Mouse (Mus musculus) CH12.LX (cell line): Measurements from ENCODE around the gene Grik5. TPM values are rescaled to one million over a fixed set of nuclear protein-coding genes. Genes with fewer than 3 reads are reported as not detected.
"Not testable (repeated sequence)": the region's sequence is repeated elsewhere in the genome, so short reads cannot be mapped to it uniquely, and the experiment has no call there.

Experiments
- DNase-seq: peaks from one replicate; pipeline ENCODE4 v3.0.0-alpha.2; 2013; ENCODE audit errors: extremely low read depth
- H3K27ac ChIP-seq: 2 replicates; pipeline ENCODE4 v1.5.1; 2012; ENCODE audit warnings: low read depth, mild to moderate bottlenecking, control low read depth, moderate library complexity; ENCODE audit not compliant: insufficient read depth
- H3K27me3 ChIP-seq: replicated peaks from 2 replicates; pipeline ENCODE3; 2012; ENCODE audit warnings: inconsistent platforms
- H3K36me3 ChIP-seq, 2 experiments: replicated peaks in 1 of 2; 2 replicates each; pipeline versions ENCODE3 to v1.6.1; 2012; ENCODE audit warnings: inconsistent platforms in 1 of 2, low read length in 1 of 2, mild to moderate bottlenecking in 1 of 2, mixed read lengths in 1 of 2, moderate library complexity in 1 of 2; ENCODE audit not compliant: control insufficient read depth in 1 of 2, insufficient read depth in 1 of 2
- H3K4me1 ChIP-seq, 2 experiments: 2 replicates each; pipeline ENCODE4 v1.6.1; 2012; ENCODE audit warnings: inconsistent platforms in 1 of 2, moderate library complexity in 1 of 2; ENCODE audit not compliant: insufficient read depth in 2 of 2, control insufficient read depth in 1 of 2
- H3K4me2 ChIP-seq: 2 replicates; pipeline ENCODE4 v1.6.1; 2012; ENCODE audit warnings: low read depth, mild to moderate bottlenecking, control low read depth; ENCODE audit not compliant: poor library complexity, insufficient read depth, severe bottlenecking
- H3K4me3 ChIP-seq, 3 experiments: fragments of 150-350 bp in 1 of 3; sonication (generic) in 1 of 3; replicated peaks in 1 of 3; 2 replicates each; pipeline versions ENCODE3 to v1.5.1; 2011 to 2012; ENCODE audit warnings: low read depth in 2 of 3, low read length in 2 of 3, mild to moderate bottlenecking in 2 of 3, moderate library complexity in 2 of 3, control low read depth in 1 of 3, improper control_type of control experiment in 1 of 3, inconsistent platforms in 1 of 3, mixed read lengths in 1 of 3; ENCODE audit not compliant: poor library complexity in 1 of 3
- H3K79me2 ChIP-seq: replicated peaks from 2 replicates; pipeline ENCODE4 v1.6.1; 2012; ENCODE audit warnings: mild to moderate bottlenecking, moderate library complexity; ENCODE audit not compliant: control insufficient read depth, poor library complexity, insufficient read depth, severe bottlenecking; ENCODE audit errors: extremely low read depth
- H3K9ac ChIP-seq: 2 replicates; pipeline ENCODE4 v1.6.1; 2012; ENCODE audit warnings: low read depth, mild to moderate bottlenecking, control low read depth, moderate library complexity; ENCODE audit not compliant: insufficient read depth
- H3K9me3 ChIP-seq: replicated peaks from 2 replicates; pipeline ENCODE3; 2012; ENCODE audit warnings: low read length, inconsistent platforms, mixed read lengths
- CTCF ChIP-seq, 2 experiments: IDR thresholded peaks in 1 of 2; conservative IDR thresholded peaks in 1 of 2; 2 replicates each; pipeline ENCODE4 v1.5.1; 2011 to 2012; ENCODE audit warnings: low read depth in 2 of 2, low read length in 2 of 2, improper control_type of control experiment in 1 of 2, inconsistent platforms in 1 of 2, mild to moderate bottlenecking in 1 of 2, moderate library complexity in 1 of 2
- KAT2A ChIP-seq: IDR thresholded peaks from 2 replicates; pipeline ENCODE4 v1.6.1; 2012; ENCODE audit warnings: low read length, improper control_type of control experiment, inconsistent platforms; ENCODE audit not compliant: insufficient replicate concordance
- MAFK ChIP-seq: IDR thresholded peaks from 2 replicates; pipeline ENCODE4 v1.6.1; 2011; ENCODE audit warnings: low read length, improper control_type of control experiment; ENCODE audit not compliant: insufficient replicate concordance
- MAX ChIP-seq: IDR thresholded peaks from 2 replicates; pipeline ENCODE4 v1.6.1; 2011; ENCODE audit warnings: low read length, improper control_type of control experiment
- MEF2A ChIP-seq: IDR thresholded peaks from 2 replicates; pipeline ENCODE4 v1.6.1; 2014; ENCODE audit warnings: low read depth, mild to moderate bottlenecking, inconsistent platforms, low read length, improper control_type of control experiment, borderline replicate concordance
- NELFE ChIP-seq: IDR thresholded peaks from 2 replicates; pipeline ENCODE4 v1.6.1; 2011; ENCODE audit warnings: low read depth, low read length, improper control_type of control experiment
- PAX5 ChIP-seq: IDR thresholded peaks from 2 replicates; pipeline ENCODE4 v1.6.1; 2012; ENCODE audit warnings: low read length, inconsistent platforms, mixed read lengths
- RAD21 ChIP-seq: IDR thresholded peaks from 2 replicates; pipeline ENCODE4 v1.6.1; 2011; ENCODE audit warnings: low read depth, mild to moderate bottlenecking, low read length, improper control_type of control experiment, moderate library complexity
- SMC3 ChIP-seq: IDR thresholded peaks from 2 replicates; pipeline ENCODE4 v1.6.1; 2011; ENCODE audit warnings: low read depth, low read length, improper control_type of control experiment
- ZMIZ1 ChIP-seq: IDR thresholded peaks from 2 replicates; pipeline ENCODE4 v1.6.1; 2012; ENCODE audit warnings: low read depth, mild to moderate bottlenecking, inconsistent platforms, low read length, improper control_type of control experiment
- ZNF384 ChIP-seq: IDR thresholded peaks from 2 replicates; pipeline ENCODE4 v1.6.1; 2012; ENCODE audit warnings: low read depth, low read length, improper control_type of control experiment, inconsistent platforms
- dilution Hi-C: fragments of 300-500 bp; cut with MboI; formaldehyde crosslinking; loops from 2 replicates; pipeline ENCODE4 v1.14.3; 2020; ENCODE audit warnings: low sequenced_read_pairs; ENCODE audit not compliant: extremely low pct_unique_long_range_greater_than_20kb, extremely low pct_ligation_motif_present
- in situ Hi-C: fragments of 300-500 bp; cut with MboI; formaldehyde crosslinking; loops from 3 replicates; pipeline ENCODE4 v1.14.3; 2019; ENCODE audit warnings: low sequenced_read_pairs, low pct_ligation_motif_present, low pct_unique_long_range_greater_than_20kb, mixed read lengths
- polyA plus RNA-seq: library from polyadenylated mRNA; unstranded; fragments of >175 nt; gene quantifications from 2 replicates; pipeline ENCODE4 v1.2.1, GENCODE M21; 2012; ENCODE audit warnings: low read depth; ENCODE audit not compliant: insufficient read length
- total RNA-seq, 2 experiments: library from RNA; depleted of rRNA; stranded (reverse); fragments of 300-350 nt in 1 of 2; fragments of >200 nt in 1 of 2; gene quantifications; 2 replicates each; pipeline ENCODE4 v1.2.3; 2012 to 2014

Gene Grik5
- total and polyA plus RNA-seq, 3 experiments = 1.0 to 2.1 (median 1.5) TPM

GRCm38 (mm10) chr7:25047363-25047762, 24.8 kb downstream of the Grik5 start:
- no peaks in the 10 kb centered on the region for H3K79me2 ChIP-seq
- no peak overlapping the region for H3K4me2 ChIP-seq
- H3K4me3 ChIP-seq = no peak overlapping the region
- H3K36me3 ChIP-seq = peaks cover 0 to 6% of the 10 kb centered on the region in 2 experiments
- in situ Hi-C loops (no loop called here), dilution Hi-C loops (no loop called here)
- H3K9ac ChIP-seq = no peak overlapping the region
- peaks cover 3% of the 10 kb centered on the region for H3K27me3 ChIP-seq
- TF ChIP-seq ZNF384 (peak; percentile 12; the same call in 1 of the 2 replicates), ZMIZ1 (no peak)
- TF ChIP-seq, all 38 proteins: peak for 1
- no peak for DNase-seq
- no peak overlapping the region for H3K27ac ChIP-seq
- no peaks in the 10 kb centered on the region for H3K9me3 ChIP-seq
- peaks cover 6 to 17% of the 10 kb centered on the region in 2 experiments; a peak in 3 of 4 replicates for H3K4me1 ChIP-seq

- H3K9me3 ChIP-seq, H3K27me3 ChIP-seq, H3K4me3 ChIP-seq, H3K79me2 ChIP-seq, in situ Hi-C loops, H3K9ac ChIP-seq, dilution Hi-C loops, H3K27ac ChIP-seq, DNase-seq, H3K36me3 ChIP-seq, H3K4me2 ChIP-seq: not testable (repeated sequence)
- H3K4me1 ChIP-seq = peaks cover 2 to 13% of the 10 kb centered on the region in 2 experiments; a peak in 3 of 4 replicates
Measured at GRCm38 (mm10) chr7:25044599-25044998, 27.5 kb downstream of the Grik5 start.

GRCm38 (mm10) chr7:25041921-25042320, 30.2 kb downstream of the Grik5 start:
- Histone ChIP-seq H3K4me1 (no peaks in the 10 kb centered on the region), H3K27ac (no peak overlapping the region)
- TF ChIP-seq MAFK (no peak), MEF2A (no peak), KAT2A (no peak)
- TF ChIP-seq, all 38 proteins: peak for 0
- in situ Hi-C loops = no loop called here
- dilution Hi-C loops = no loop called here
- DNase-seq = no peak
- no peaks in the 10 kb centered on the region for H3K9me3 ChIP-seq
- H3K27me3 ChIP-seq = no peaks in the 10 kb centered on the region
- H3K9ac ChIP-seq = no peak overlapping the region
- no peaks in the 10 kb centered on the region for H3K79me2 ChIP-seq
- H3K4me2 ChIP-seq = no peak overlapping the region
- H3K36me3 ChIP-seq = peaks cover 0 to 6% of the 10 kb centered on the region in 2 experiments
- H3K4me3 ChIP-seq = no peak overlapping the region

- peak; percentile 61 for DNase-seq
- TF ChIP-seq RAD21 (peak; percentile 64), SMC3 (peak; percentile 66), NELFE (peak; percentile 43; the same call in 1 of the 2 replicates), CTCF (conservative IDR thresholded peaks at IDR 0.05 in 1 of 2, IDR thresholded peaks at IDR 0.05 in 1 of 2; ENCODE audit: low read depth in 2 of 2, low read length in 2 of 2) (peak; percentile 83 to 95), MAX (0 out of 2 replicates have a peak, but pooled peaks have one; percentile 25), PAX5 (no peak)
- no peak overlapping the region for H3K9ac ChIP-seq
- no peaks in the 10 kb centered on the region for H3K27me3 ChIP-seq
- no peak overlapping the region for H3K4me3 ChIP-seq
- no peak overlapping the region for H3K4me2 ChIP-seq
- in situ Hi-C loops (no loop called here), dilution Hi-C loops (no loop called here)
- no peaks in the 10 kb centered on the region for H3K36me3 ChIP-seq
- H3K9me3 ChIP-seq = no peaks in the 10 kb centered on the region
- H3K27ac ChIP-seq = no peak overlapping the region
- H3K79me2 ChIP-seq = no peaks in the 10 kb centered on the region
- no peaks in the 10 kb centered on the region for H3K4me1 ChIP-seq
Measured at GRCm38 (mm10) chr7:25035916-25036315, 36.2 kb downstream of the Grik5 start.
